Mouse (Mus musculus) limb, embryonic 15.5 days (tissue): ENCODE results near the gene Rnf6. TPM values are rescaled to one million over a fixed set of nuclear protein-coding genes. Genes with fewer than 3 reads are reported as not detected.

Experiments used
- ATAC-seq: fragments of 200-750 bp; cut with Nextera tagmentation; 2 replicates; pipeline ENCODE4 v1.8.0; 2017; ENCODE audit warnings: low read depth, moderate TSS enrichment; ENCODE audit not compliant: insufficient number of reproducible peaks, low FRiP score, low TSS enrichment
- H3K27ac ChIP-seq: fragments of 300-500 bp; sonication (generic); 2 replicates; pipeline ENCODE4 v1.5.1; 2015; ENCODE audit warnings: moderate library complexity, mild to moderate bottlenecking, inconsistent platforms
- H3K27me3 ChIP-seq: fragments of 300-500 bp; sonication (generic); 2 replicates; pipeline ENCODE4 v1.6.1; 2015; ENCODE audit warnings: inconsistent platforms
- H3K36me3 ChIP-seq: fragments of 300-500 bp; sonication (generic); 2 replicates; pipeline ENCODE4 v1.6.1; 2015; ENCODE audit warnings: inconsistent platforms
- H3K4me1 ChIP-seq: fragments of 300-500 bp; sonication (generic); 2 replicates; pipeline ENCODE4 v1.6.1; 2015; ENCODE audit warnings: inconsistent platforms
- H3K4me2 ChIP-seq: fragments of 300-500 bp; sonication (generic); 2 replicates; pipeline ENCODE4 v1.6.1; 2015; ENCODE audit warnings: mild to moderate bottlenecking, inconsistent platforms
- H3K4me3 ChIP-seq: fragments of 300-500 bp; sonication (generic); 2 replicates; pipeline ENCODE4 v1.5.1; 2015; ENCODE audit warnings: mild to moderate bottlenecking, inconsistent platforms
- H3K9ac ChIP-seq: fragments of 300-500 bp; sonication (generic); 2 replicates; pipeline ENCODE4 v1.6.1; 2015; ENCODE audit warnings: inconsistent platforms
- H3K9me3 ChIP-seq: fragments of 300-500 bp; sonication (generic); 2 replicates; pipeline ENCODE4 v1.6.1; 2016; ENCODE audit warnings: inconsistent platforms
- WGBS: fragments of 180-500 bp; shearing (Covaris S2); methylation state at CpG from one replicate; pipeline ENCODE4 v1.1.7; 2015; 5-methylcytosine and 5-hydroxymethylcytosine counted together
- polyA plus RNA-seq: library from polyadenylated mRNA; unstranded; fragments of >200 nt; fragmentation: Nextera tagmentation; extraction: Ambion mirVana; gene quantifications from 2 replicates; pipeline ENCODE4 v1.2.1, GENCODE M21; 2015

The Rnf6 gene
- polyA plus RNA-seq, 1 experiment from 2014 or later: 49.2 TPM

DNA sequence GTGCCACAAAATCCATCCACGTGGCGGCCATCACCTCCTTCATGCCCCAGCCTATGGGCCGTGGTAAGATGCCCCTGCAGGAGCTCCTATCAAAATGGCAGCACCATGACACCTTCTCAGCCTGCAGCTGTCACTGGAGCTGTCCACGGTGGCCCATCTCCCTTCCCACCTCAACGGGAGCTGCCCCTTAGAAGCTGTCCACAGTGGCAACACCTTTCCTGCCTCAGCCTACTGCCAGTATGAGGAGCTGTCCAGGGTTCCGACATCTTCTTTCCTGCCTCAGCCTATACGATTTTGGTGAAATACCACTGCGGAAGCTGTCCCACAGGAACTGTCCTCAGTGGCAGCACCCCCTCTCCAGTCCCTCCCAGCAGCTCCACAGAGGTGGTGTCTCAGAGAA is 6.1 kb upstream of the Rnf6 start:
- WGBS: 86% methylated on average over 8 of the region's 8 CpGs

DNA sequence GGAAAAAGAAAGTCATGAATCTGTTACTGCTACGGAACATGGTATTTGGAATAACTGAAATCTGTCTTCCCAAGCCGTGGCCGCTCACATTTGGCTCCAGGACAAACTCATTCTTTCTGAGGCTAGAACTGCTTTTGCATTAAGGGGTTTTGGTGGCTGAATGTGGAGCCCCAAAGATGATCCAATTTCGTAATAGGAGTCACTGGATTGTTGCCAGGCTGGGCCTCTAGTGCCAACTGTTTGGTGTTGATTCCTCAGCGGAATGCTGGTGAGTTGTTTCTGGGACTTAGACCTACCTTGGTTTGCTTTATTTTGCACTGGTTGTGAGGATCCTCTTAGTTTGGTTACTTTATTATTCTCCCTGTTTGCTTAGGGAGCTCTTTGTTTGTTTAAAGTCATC is 2.4 kb upstream of the Rnf6 start:
- Histone ChIP-seq H3K4me2 (no peak overlapping the region), H3K27me3 (no peaks in the 10 kb centered on the region), H3K36me3 (peaks cover 5% of the 10 kb centered on the region; the same call in 1 of the 2 replicates), H3K27ac (no peak overlapping the region), H3K9me3 (no peaks in the 10 kb centered on the region), H3K4me3 (no peak overlapping the region), H3K9ac (no peak overlapping the region), H3K4me1 (peaks cover 16% of the 10 kb centered on the region)
- 81% methylated on average over 5 of the region's 5 CpGs for WGBS
- no peak for ATAC-seq

More for the DNA sequence above, 6.1 kb upstream of the Rnf6 start:
- Histone ChIP-seq H3K36me3 (no peaks in the 10 kb centered on the region), H3K4me3 (no peak overlapping the region), H3K4me1 (peaks cover 5% of the 10 kb centered on the region), H3K27ac (no peak overlapping the region), H3K4me2 (no peak overlapping the region), H3K9ac (no peak overlapping the region), H3K27me3 (no peaks in the 10 kb centered on the region), H3K9me3 (no peaks in the 10 kb centered on the region)
- ATAC-seq: no peak

DNA sequence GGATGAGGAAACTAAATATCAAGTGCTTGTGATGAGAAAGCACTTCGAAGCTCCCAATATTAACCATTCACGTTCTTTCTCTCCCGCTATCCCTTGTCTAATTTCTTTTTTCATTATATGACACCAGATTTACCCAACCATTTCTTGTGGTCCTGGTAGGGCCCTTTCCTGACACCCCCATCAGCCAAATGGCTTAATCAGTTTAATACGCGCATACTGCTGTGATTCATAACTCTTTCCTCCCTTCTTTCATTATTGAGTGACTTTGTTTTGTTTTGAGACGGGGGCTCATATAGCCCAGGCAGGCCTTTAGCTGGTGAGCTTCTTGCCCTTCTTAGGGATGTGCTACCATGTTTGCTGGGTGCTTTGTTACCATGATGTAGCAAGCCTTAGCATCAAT is 367 bp upstream of the Rnf6 start:
- peaks cover 18% of the 10 kb centered on the region for H3K36me3 ChIP-seq
- 30% methylated on average over 6 of the region's 6 CpGs for WGBS
- peak overlapping the region; percentile 99 for H3K27ac ChIP-seq
- no peaks in the 10 kb centered on the region for H3K27me3 ChIP-seq
- H3K9me3 ChIP-seq: no peaks in the 10 kb centered on the region
- peak overlapping the region; percentile 88 for H3K4me3 ChIP-seq
- H3K9ac ChIP-seq: peak overlapping the region; percentile 78
- ATAC-seq: no peak
- peaks cover 16% of the 10 kb centered on the region for H3K4me1 ChIP-seq
- H3K4me2 ChIP-seq: peak overlapping the region; percentile 56

DNA sequence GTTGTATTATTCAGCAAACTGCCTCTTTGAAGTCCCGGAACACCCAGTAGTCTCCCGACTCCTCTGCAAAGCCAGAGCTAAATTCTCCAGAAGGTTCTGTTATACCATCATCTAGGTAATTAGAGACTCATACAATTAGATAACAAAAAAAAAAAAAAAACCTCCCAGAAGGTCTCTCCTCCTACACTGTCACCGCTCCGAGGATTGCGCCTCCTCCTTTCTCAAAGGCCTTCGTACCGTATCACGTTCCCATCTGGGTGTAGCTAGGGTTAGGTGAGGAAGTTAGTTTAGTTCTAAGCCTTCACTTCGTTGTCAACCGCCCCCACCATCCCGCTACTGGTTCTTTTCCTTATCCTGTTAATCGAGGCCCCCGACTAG is 865 bp downstream of the Rnf6 start:
- peak overlapping the region; percentile 99 for H3K27ac ChIP-seq
- WGBS: 7% methylated on average over 13 of the region's 13 CpGs
- ATAC-seq: peak; percentile 54

DNA sequence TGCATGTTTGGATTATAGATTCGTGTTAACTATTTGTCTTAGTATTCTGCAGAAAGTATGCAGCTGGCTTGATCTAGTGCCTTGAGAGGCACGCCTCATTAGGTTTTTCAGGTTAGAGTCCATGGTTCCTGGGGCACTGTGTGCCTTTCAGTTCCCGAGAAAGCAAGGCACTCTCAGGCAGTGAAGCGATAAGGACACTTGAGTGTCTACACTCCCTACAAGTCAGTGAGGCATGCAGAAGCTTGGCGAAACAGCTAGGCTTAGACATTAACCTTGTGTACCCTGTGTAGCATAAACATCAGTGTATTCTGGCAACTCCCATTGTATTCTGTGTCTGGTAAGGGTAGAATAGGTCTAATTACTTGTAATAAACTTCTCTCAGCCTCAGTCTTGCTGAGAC is 15.8 kb downstream of the Rnf6 start:
- Histone ChIP-seq H3K27ac (no peak overlapping the region), H3K4me1 (no peaks in the 10 kb centered on the region), H3K27me3 (no peaks in the 10 kb centered on the region), H3K4me2 (no peak overlapping the region), H3K9me3 (no peaks in the 10 kb centered on the region), H3K4me3 (no peak overlapping the region), H3K9ac (no peak overlapping the region), H3K36me3 (peaks cover 85% of the 10 kb centered on the region)
- ATAC-seq: no peak
- 92% methylated on average over 5 of the region's 5 CpGs for WGBS

More for the DNA sequence above, 865 bp downstream of the Rnf6 start:
- peaks cover 26% of the 10 kb centered on the region for H3K36me3 ChIP-seq
- H3K27me3 ChIP-seq: no peaks in the 10 kb centered on the region
- H3K4me3 ChIP-seq: peak overlapping the region; percentile 88
- H3K4me1 ChIP-seq: peaks cover 16% of the 10 kb centered on the region
- H3K9me3 ChIP-seq: no peaks in the 10 kb centered on the region
- peak overlapping the region; percentile 39; the same call in 1 of the 2 replicates for H3K9ac ChIP-seq
- peak overlapping the region; percentile 56 for H3K4me2 ChIP-seq

DNA sequence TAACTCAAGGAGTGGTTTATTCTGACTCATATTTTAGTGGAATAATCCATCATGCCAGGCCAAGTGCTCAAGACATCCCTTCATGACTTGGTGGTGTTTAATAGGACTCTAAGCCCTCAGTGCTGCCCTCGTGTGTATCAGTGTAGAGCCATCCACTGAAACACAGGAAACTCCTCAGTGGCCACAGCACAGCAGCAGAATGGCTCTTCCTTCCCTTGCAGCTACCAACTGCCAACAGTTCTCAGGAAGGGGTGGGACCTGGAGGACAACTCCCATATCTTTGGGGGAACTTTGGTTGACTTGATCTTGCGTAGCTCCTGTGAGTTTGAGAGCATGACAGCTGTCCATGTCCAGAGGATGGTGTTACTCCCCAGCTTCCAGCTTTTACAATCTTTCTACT is 17.4 kb downstream of the Rnf6 start:
- Histone ChIP-seq H3K36me3 (peaks cover 73% of the 10 kb centered on the region), H3K9ac (no peak overlapping the region), H3K27me3 (no peaks in the 10 kb centered on the region), H3K4me1 (no peaks in the 10 kb centered on the region), H3K9me3 (no peaks in the 10 kb centered on the region), H3K4me3 (no peak overlapping the region), H3K4me2 (no peak overlapping the region), H3K27ac (no peak overlapping the region)
- ATAC-seq: no peak
- 84% methylated on average over 2 of the region's 2 CpGs for WGBS

DNA sequence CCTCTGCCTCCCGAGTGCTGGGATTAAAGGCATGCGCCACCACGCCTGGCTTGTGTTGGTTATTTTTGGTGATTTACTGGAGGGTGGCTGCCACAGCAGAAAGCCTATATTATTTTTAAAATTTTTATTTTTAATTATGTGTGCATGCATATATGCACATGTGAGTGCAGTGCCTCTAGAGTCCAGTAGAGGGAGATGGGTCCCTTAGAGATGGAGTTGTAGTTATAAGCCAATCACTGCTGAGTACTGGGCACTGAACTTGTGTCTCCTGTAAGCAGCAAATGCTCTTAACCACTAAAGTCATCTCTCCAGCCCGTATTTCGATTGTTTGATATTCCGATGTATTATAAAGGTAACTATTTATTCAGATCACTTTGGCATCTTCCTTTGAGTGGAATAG is 20.8 kb downstream of the Rnf6 start:
- 95% methylated on average over 6 of the region's 6 CpGs for WGBS
- H3K9ac ChIP-seq: no peak overlapping the region
- no peak for ATAC-seq
- H3K4me1 ChIP-seq: no peaks in the 10 kb centered on the region
- no peaks in the 10 kb centered on the region for H3K27me3 ChIP-seq
- H3K9me3 ChIP-seq: no peaks in the 10 kb centered on the region
- no peak overlapping the region for H3K4me2 ChIP-seq
- peaks cover 40% of the 10 kb centered on the region for H3K36me3 ChIP-seq
- H3K4me3 ChIP-seq: no peak overlapping the region
- H3K27ac ChIP-seq: no peak overlapping the region

DNA sequence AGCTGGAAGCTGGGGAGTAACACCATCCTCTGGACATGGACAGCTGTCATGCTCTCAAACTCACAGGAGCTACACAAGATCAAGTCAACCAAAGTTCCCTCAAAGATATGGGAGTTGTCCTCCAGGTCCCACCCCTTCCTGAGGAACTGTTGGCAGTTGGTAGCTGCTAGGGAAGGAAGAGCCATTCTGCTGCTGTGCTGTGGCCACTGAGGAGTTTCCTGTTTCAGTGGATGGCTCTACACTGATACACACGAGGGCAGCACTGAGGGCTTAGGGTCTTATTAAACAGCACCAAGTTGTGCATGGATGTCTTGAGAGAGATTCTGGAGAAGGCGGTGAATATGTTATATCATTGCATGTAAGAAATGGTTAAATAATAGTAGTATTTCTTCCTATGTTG is 21.8 kb downstream of the Rnf6 start:
- no peak overlapping the region for H3K4me3 ChIP-seq
- H3K4me1 ChIP-seq: no peaks in the 10 kb centered on the region
- no peaks in the 10 kb centered on the region for H3K27me3 ChIP-seq
- no peak overlapping the region for H3K27ac ChIP-seq
- ATAC-seq: no peak
- H3K9ac ChIP-seq: no peak overlapping the region
- 83% methylated on average over 2 of the region's 2 CpGs for WGBS
- H3K9me3 ChIP-seq: no peaks in the 10 kb centered on the region
- H3K4me2 ChIP-seq: no peak overlapping the region
- peaks cover 30% of the 10 kb centered on the region for H3K36me3 ChIP-seq

DNA sequence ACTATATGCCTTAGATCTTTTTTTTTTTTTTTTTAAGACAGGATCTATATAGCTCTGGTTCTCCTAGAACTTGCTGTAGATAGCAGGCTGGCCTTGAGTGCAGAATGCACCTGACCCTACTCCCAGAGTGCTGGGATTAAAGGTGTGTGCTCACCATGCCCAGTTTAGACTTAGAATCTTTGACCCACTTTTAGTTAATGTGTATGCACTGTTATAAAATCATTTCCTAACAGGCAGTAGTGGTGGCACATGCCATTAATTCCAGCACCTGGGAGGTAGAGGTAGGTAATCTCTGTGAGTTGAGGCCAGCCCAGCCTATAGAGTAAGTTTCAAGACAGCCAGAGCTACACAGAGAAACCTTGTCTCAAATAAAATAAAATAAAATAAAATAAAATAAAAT is 22.3 kb downstream of the Rnf6 start:
- Histone ChIP-seq H3K4me2 (no peak overlapping the region), H3K27ac (no peak overlapping the region), H3K4me1 (no peaks in the 10 kb centered on the region), H3K9me3 (no peaks in the 10 kb centered on the region), H3K27me3 (no peaks in the 10 kb centered on the region), H3K4me3 (no peak overlapping the region), H3K36me3 (peaks cover 25% of the 10 kb centered on the region), H3K9ac (no peak overlapping the region)
- ATAC-seq: no peak

DNA sequence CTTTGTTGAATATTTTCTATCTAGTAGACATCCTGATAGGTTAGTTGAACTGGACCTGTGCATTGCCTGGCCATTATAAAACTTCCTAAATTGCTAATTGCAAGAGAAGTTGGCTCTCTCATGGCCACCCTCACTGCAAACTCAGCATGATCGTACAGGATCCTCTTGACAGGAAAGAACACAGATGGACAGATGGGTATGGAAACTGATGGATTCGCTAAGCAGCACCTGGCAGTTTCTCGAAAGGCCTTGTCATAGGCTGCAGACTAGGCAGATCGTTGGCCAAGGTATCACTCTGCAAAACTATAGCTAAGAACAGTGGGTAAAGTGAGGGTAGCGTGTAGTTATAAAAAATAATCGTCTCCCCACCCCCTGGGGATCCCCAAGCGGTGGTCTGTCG is 28.0 kb downstream of the Rnf6 start:
- Histone ChIP-seq H3K27ac (no peak overlapping the region), H3K4me3 (no peak overlapping the region), H3K9ac (no peak overlapping the region), H3K9me3 (no peaks in the 10 kb centered on the region), H3K27me3 (no peaks in the 10 kb centered on the region), H3K4me1 (no peaks in the 10 kb centered on the region), H3K36me3 (no peaks in the 10 kb centered on the region), H3K4me2 (no peak overlapping the region)
- no peak for ATAC-seq
- WGBS: 79% methylated on average over 8 of the region's 8 CpGs

DNA sequence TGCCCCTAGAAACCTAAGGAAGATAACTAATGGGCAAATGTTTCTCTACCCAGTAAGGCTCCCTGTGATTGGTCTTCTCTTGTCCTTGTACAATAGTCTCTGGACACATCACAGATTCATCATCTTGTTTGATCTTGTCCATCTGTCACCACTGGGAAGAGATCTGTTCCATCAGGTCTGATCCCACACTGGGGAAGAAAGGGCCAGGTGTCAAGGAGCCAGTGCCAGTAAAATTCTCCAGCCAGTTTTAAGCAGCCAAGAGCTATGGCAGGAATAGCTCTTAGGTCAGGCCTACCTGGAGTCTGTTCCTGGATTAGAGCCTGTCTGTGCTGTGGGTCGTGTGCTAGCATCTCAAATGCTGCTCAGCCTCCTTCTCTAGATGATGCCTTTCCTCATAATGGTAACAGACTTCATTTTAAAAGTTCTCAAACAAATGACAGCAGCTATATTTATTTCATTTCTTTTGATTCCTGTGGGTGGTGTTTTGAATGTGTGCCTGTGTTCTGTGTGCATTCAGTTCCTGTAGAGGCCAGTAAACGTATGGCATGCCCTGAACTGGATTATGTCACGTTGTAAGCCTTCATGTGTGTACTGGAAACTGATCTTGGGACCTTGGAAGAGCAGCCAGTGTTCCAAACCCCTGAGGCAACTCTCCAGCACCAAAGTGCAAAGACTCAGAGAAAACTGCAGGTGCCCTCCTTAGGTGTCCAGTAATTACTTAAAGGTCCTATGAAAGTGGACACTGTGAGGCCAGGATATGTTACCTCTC is 30.7 kb downstream of the Rnf6 start:
- Histone ChIP-seq H3K27ac (no peak overlapping the region), H3K4me3 (no peak overlapping the region), H3K36me3 (no peaks in the 10 kb centered on the region), H3K9ac (no peak overlapping the region), H3K9me3 (no peaks in the 10 kb centered on the region), H3K4me2 (no peak overlapping the region), H3K27me3 (no peaks in the 10 kb centered on the region), H3K4me1 (no peaks in the 10 kb centered on the region)
- no peak for ATAC-seq
- 60% methylated on average over 3 of the region's 3 CpGs for WGBS

DNA sequence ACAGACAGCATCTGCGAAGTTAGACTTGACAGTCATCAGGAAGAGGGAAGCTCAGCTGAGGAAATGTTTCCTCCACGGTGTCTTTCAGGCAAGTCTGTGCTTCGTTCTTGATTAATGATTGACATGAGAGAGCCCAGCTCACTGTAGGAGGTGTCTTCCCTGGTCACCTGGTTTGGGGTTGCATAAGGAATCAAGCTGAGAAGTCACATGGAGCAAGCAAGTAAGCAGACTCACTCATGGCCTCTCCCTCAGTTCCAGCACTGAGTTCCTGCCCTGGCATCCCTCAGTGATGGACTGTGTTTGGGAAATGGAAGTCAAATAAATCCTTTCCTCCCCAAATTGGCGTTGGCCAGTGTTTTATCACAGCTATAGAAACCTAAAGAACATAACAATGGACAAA is 31.3 kb downstream of the Rnf6 start:
- ATAC-seq: no peak

DNA sequence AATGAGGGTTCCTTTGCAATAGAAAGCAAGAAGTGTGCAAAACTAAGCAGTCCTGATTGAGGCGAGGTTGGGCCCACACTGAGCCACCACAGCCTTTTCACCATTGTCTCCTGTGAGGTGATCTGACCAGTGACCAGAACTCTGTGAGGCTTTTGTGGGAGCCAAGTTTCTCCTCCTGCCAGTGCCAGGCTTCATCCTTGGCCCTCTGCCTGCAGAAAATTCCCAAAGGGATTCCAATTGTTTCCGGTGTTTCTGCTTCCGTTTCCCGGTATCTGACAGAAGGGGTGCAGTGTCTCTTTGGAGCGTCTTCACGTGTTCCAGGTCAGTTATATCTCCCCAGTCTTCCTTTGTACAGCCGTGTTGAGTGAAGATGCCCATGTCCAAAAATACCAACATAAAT is 32.6 kb downstream of the Rnf6 start:
- H3K27me3 ChIP-seq: no peaks in the 10 kb centered on the region
- WGBS: 90% methylated on average over 7 of the region's 7 CpGs
- no peak overlapping the region for H3K27ac ChIP-seq
- H3K4me2 ChIP-seq: no peak overlapping the region
- H3K4me1 ChIP-seq: no peaks in the 10 kb centered on the region
- no peak overlapping the region for H3K9ac ChIP-seq
- no peaks in the 10 kb centered on the region for H3K9me3 ChIP-seq
- no peak overlapping the region for H3K4me3 ChIP-seq
- no peak for ATAC-seq
- H3K36me3 ChIP-seq: no peaks in the 10 kb centered on the region

More for the DNA sequence above, 31.3 kb downstream of the Rnf6 start:
- H3K9ac ChIP-seq: no peak overlapping the region
- H3K4me3 ChIP-seq: no peak overlapping the region
- H3K9me3 ChIP-seq: no peaks in the 10 kb centered on the region
- WGBS: 63% methylated on average over 4 of the region's 4 CpGs
- H3K27me3 ChIP-seq: no peaks in the 10 kb centered on the region
- H3K4me2 ChIP-seq: no peak overlapping the region
- H3K4me1 ChIP-seq: no peaks in the 10 kb centered on the region
- H3K36me3 ChIP-seq: no peaks in the 10 kb centered on the region
- no peak overlapping the region for H3K27ac ChIP-seq
